Mouse (Mus musculus) lung, embryonic 14.5 days (tissue): Measurements from ENCODE around the gene Wdr82. TPM values are rescaled to one million over a fixed set of nuclear protein-coding genes. Genes with fewer than 3 reads are reported as not detected.

Experiments
- ATAC-seq: fragments of 200-750 bp; cut with Nextera tagmentation; 2 replicates; pipeline ENCODE4 v1.8.0; 2017; ENCODE audit warnings: mild to moderate bottlenecking, moderate TSS enrichment, moderate library complexity; ENCODE audit not compliant: insufficient read depth
- DNase-seq: peaks from one replicate; pipeline ENCODE4 v3.0.0-alpha.2; 2015
- H3K27ac ChIP-seq: fragments of 300-500 bp; sonication (generic); 2 replicates; pipeline ENCODE4 v1.5.1; 2014; ENCODE audit warnings: low read depth, mild to moderate bottlenecking, moderate library complexity
- H3K27me3 ChIP-seq: fragments of 300-500 bp; sonication (generic); 2 replicates; pipeline ENCODE4 v1.6.1; 2014; ENCODE audit warnings: low read length, control low read depth; ENCODE audit not compliant: insufficient read depth
- H3K36me3 ChIP-seq: fragments of 300-500 bp; sonication (generic); 2 replicates; pipeline ENCODE4 v1.6.1; 2014; ENCODE audit warnings: control low read depth; ENCODE audit not compliant: insufficient read depth
- H3K4me1 ChIP-seq: fragments of 300-500 bp; sonication (generic); 2 replicates; pipeline ENCODE4 v1.6.1; 2014; ENCODE audit warnings: antibody characterized with exemption, control low read depth; ENCODE audit not compliant: insufficient read depth
- H3K4me2 ChIP-seq: fragments of 300-500 bp; sonication (generic); 2 replicates; pipeline ENCODE4 v1.6.1; 2014; ENCODE audit warnings: mild to moderate bottlenecking
- H3K4me3 ChIP-seq: fragments of 300-500 bp; sonication (generic); 2 replicates; pipeline ENCODE4 v1.5.1; 2014; ENCODE audit warnings: low read depth, low read length
- H3K9ac ChIP-seq: fragments of 300-500 bp; sonication (generic); 2 replicates; pipeline ENCODE4 v1.6.1; 2014
- H3K9me3 ChIP-seq: fragments of 300-500 bp; sonication (generic); 2 replicates; pipeline ENCODE4 v1.6.1; 2016; ENCODE audit warnings: low read depth, low read length, control low read depth
- CTCF ChIP-seq: IDR thresholded peaks from 2 replicates; pipeline ENCODE4 v1.5.1; 2016; ENCODE audit warnings: antibody characterized with exemption, low read depth
- WGBS: fragments of 180-500 bp; shearing (Covaris S2); extraction: QIAGEN DNeasy Blood & Tissue Kit; methylation state at CpG from one replicate; pipeline ENCODE4 v1.1.7; 2014; 5-methylcytosine and 5-hydroxymethylcytosine counted together
- polyA plus RNA-seq: library from polyadenylated mRNA; unstranded; fragments of >200 nt; fragmentation: Nextera tagmentation; extraction: Ambion mirVana; gene quantifications from 2 replicates; pipeline ENCODE4 v1.2.1, GENCODE M21; 2014

The Wdr82 gene
- polyA plus RNA-seq, 1 experiment from 2014 or later: 26.9 TPM

- ATAC-seq (no peak), DNase-seq (no peak)
- Histone ChIP-seq H3K4me2 (no peak overlapping the region), H3K9me3 (no peaks in the 10 kb centered on the region), H3K27ac (no peak overlapping the region), H3K36me3 (peaks cover 99% of the 10 kb centered on the region), H3K4me3 (no peak overlapping the region), H3K9ac (no peak overlapping the region), H3K27me3 (no peaks in the 10 kb centered on the region), H3K4me1 (no peaks in the 10 kb centered on the region)
- WGBS: 87% methylated on average over 4 of the region's 4 CpGs
- TF ChIP-seq CTCF: no peak
These were observed 11.4 kb downstream of the Wdr82 start for GRCm38 (mm10) chr9:106182146-106182545.

- TF ChIP-seq CTCF: no peak
- Histone ChIP-seq H3K4me2 (no peak overlapping the region), H3K9ac (no peak overlapping the region), H3K9me3 (no peaks in the 10 kb centered on the region), H3K36me3 (peaks cover 99% of the 10 kb centered on the region), H3K27ac (no peak overlapping the region), H3K4me3 (no peak overlapping the region), H3K4me1 (no peaks in the 10 kb centered on the region), H3K27me3 (no peaks in the 10 kb centered on the region)
- DNase-seq (no peak), ATAC-seq (no peak)
- WGBS: 87% methylated on average over 5 of the region's 5 CpGs
These were observed 13.3 kb downstream of the Wdr82 start for GRCm38 (mm10) chr9:106183996-106184395.

DNA sequence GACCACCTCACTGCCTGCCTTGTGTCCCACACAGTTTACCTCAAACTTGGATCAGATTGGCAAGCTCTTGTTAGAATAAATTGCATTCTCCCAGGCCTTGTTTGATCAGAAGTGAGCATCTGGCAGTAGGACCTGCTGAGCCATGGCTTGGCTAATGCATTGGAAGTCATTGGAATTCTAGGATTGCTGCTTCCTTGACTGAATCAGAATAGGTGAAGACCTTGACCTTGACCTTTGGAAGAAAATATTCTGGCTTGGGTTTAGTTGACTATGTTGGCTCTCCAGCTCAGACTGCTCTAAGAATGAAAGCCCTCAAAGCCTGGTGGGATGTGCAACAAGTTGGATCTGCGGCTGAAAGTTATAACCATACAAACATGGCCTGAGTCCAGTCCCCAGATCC lies 20.6 kb downstream of the Wdr82 start:
- ATAC-seq: no peak
- 90% methylated on average over 1 of the region's 1 CpGs for WGBS
- H3K27ac ChIP-seq: no peak overlapping the region
- H3K36me3 ChIP-seq: peaks cover 89% of the 10 kb centered on the region
- no peaks in the 10 kb centered on the region for H3K27me3 ChIP-seq
- H3K9me3 ChIP-seq: no peaks in the 10 kb centered on the region
- no peak overlapping the region for H3K9ac ChIP-seq
- H3K4me1 ChIP-seq: no peaks in the 10 kb centered on the region
- no peak for TF ChIP-seq CTCF
- DNase-seq: no peak
- no peak overlapping the region for H3K4me2 ChIP-seq
- H3K4me3 ChIP-seq: no peak overlapping the region

DNA sequence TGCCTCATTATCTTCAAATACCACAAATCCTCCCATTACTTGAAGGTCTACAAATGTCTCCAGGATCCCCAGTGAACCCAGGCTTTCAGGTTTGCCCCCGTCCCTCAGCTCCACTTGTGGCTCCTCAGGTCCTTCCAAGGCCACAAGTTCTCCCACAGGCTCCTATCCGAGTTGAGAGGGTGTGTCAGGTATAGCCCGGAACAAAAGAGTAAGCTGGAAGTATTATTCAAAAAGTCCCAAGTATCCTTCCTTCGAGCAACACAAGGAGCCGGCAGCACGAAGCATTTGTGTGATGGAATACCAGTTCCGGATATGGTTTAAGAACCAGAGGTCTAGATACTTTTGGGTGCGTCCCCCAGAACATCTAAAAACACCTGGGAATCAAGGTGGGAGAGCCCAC lies 21.3 kb downstream of the Wdr82 start:
- Histone ChIP-seq H3K27me3 (no peaks in the 10 kb centered on the region), H3K36me3 (peaks cover 88% of the 10 kb centered on the region), H3K9me3 (no peaks in the 10 kb centered on the region), H3K27ac (no peak overlapping the region), H3K4me1 (no peaks in the 10 kb centered on the region), H3K9ac (no peak overlapping the region), H3K4me3 (no peak overlapping the region), H3K4me2 (no peak overlapping the region)
- TF ChIP-seq CTCF: no peak
- 88% methylated on average over 8 of the region's 8 CpGs for WGBS
- ATAC-seq (no peak), DNase-seq (no peak)

DNA sequence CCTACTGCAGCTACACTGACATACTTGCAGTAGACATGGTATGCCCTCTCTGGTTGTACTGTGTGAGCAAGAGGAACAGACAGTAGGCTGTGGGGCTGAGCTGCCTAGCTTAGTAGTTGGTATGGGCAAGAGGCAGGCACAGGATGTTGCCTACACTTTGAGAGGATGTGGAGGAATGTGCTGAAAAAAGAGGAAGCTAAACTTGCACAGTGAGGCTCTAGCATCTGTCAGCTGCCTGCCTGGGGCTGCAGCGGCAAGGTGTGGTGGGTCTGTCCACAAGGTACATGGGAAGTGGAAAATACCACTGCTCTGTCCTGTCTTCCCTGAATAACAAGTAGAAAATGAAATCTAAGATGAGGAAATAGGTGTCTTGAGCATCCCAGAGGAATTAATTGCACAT lies 22.3 kb downstream of the Wdr82 start:
- no peak overlapping the region for H3K9ac ChIP-seq
- H3K27me3 ChIP-seq: no peaks in the 10 kb centered on the region
- H3K9me3 ChIP-seq: no peaks in the 10 kb centered on the region
- DNase-seq: no peak
- peaks cover 5% of the 10 kb centered on the region; the same call in 1 of the 2 replicates for H3K4me1 ChIP-seq
- no peak for TF ChIP-seq CTCF
- no peak overlapping the region for H3K4me3 ChIP-seq
- no peak overlapping the region for H3K4me2 ChIP-seq
- ATAC-seq: no peak
- H3K36me3 ChIP-seq: peaks cover 87% of the 10 kb centered on the region
- no peak overlapping the region; the same call in 1 of the 2 replicates for H3K27ac ChIP-seq
- 85% methylated on average over 1 of the region's 1 CpGs for WGBS

DNA sequence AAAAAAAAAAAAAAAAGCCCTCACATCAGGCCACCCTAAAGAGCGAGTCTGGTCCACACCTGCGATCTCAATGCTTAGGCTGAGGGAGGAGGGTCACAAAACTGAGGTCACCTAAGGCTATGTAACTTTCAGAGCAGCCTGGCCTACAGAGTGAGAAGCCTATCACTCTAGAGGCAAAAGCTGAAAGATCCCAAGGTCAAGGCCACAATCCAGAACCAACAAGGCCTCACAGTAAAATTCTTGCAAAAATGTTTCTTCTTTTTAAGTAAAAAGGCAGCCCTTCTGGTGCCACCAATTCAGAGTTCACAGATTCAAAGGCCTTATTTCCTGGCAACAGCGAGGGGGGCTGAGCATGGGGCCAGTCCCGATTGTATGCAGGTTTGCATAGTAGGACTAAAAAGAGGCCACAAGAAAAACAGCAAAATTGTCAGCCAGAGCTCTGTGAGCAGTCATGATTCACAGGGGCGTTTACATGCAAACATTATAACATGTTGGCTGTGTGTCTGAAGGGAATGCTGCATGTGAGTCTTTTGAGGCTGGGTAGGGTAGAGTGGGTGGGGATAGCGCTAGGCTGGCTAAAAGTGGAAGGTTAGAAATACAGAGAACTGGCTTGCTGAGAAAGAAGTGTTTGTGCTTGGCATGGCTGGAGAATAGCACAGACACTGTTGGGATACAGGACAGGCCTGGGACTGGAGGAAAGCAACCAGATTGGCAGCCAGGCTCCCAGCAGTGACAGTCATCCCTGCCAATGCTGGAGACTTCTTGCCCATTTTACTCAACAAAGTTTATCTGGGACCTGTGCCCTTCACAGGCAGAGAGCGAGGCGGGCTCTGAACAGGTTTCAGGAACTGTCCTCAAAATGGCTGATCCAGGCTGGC lies 23.4 kb downstream of the Wdr82 start:
- H3K9ac ChIP-seq: no peak overlapping the region
- H3K27me3 ChIP-seq: no peaks in the 10 kb centered on the region
- 88% methylated on average over 8 of the region's 8 CpGs for WGBS

GRCm38 (mm10) chr9:106195693-106196092 lies 25.0 kb downstream of the Wdr82 start:
- Histone ChIP-seq H3K4me3 (no peak overlapping the region), H3K4me2 (no peak overlapping the region), H3K27ac (no peak overlapping the region), H3K36me3 (peaks cover 60% of the 10 kb centered on the region), H3K27me3 (no peaks in the 10 kb centered on the region), H3K9me3 (no peaks in the 10 kb centered on the region), H3K9ac (no peak overlapping the region), H3K4me1 (peaks cover 7% of the 10 kb centered on the region; the same call in 1 of the 2 replicates)
- no peak for TF ChIP-seq CTCF
- ATAC-seq (no peak), DNase-seq (no peak)
- WGBS: 80% methylated on average over 8 of the region's 8 CpGs

More for the DNA sequence above, 23.4 kb downstream of the Wdr82 start:
- no peak for ATAC-seq
- Histone ChIP-seq H3K27ac (no peak overlapping the region), H3K4me1 (peaks cover 7% of the 10 kb centered on the region; the same call in 1 of the 2 replicates), H3K9me3 (no peaks in the 10 kb centered on the region), H3K36me3 (peaks cover 75% of the 10 kb centered on the region), H3K4me3 (no peak overlapping the region), H3K4me2 (no peak overlapping the region)
- no peak for TF ChIP-seq CTCF
- no peak for DNase-seq
